Mouse (Mus musculus) midbrain, embryonic 15.5 days (tissue): ENCODE measurements around the gene Gstm4. TPM values are rescaled to one million over a fixed set of nuclear protein-coding genes. Genes with fewer than 3 reads are reported as not detected.
"Not testable (repeated sequence)": the region's sequence is repeated elsewhere in the genome, so short reads cannot be mapped to it uniquely, and the experiment has no call there.

Source experiments
- ATAC-seq: fragments of 200-750 bp; cut with Nextera tagmentation; replicated peaks from 2 replicates; pipeline ENCODE4 v1.8.0; 2017; ENCODE audit warnings: moderate TSS enrichment
- H3K27ac ChIP-seq: fragments of 300-500 bp; sonication (generic); 2 replicates; pipeline ENCODE4 v1.5.1; 2015; ENCODE audit warnings: mild to moderate bottlenecking, inconsistent platforms
- H3K27me3 ChIP-seq: fragments of 300-500 bp; sonication (generic); replicated peaks from 2 replicates; pipeline ENCODE4 v1.6.1; 2015; ENCODE audit warnings: inconsistent platforms
- H3K36me3 ChIP-seq: fragments of 300-500 bp; sonication (generic); replicated peaks from 2 replicates; pipeline ENCODE4 v1.6.1; 2015; ENCODE audit warnings: inconsistent platforms
- H3K4me1 ChIP-seq: fragments of 300-500 bp; sonication (generic); 2 replicates; pipeline ENCODE4 v1.6.1; 2015; ENCODE audit warnings: inconsistent platforms
- H3K4me2 ChIP-seq: fragments of 300-500 bp; sonication (generic); 2 replicates; pipeline ENCODE4 v1.6.1; 2015; ENCODE audit warnings: inconsistent platforms, mild to moderate bottlenecking, moderate library complexity
- H3K4me3 ChIP-seq: fragments of 300-500 bp; sonication (generic); 2 replicates; pipeline ENCODE4 v1.5.1; 2015; ENCODE audit warnings: mild to moderate bottlenecking, inconsistent platforms
- H3K9ac ChIP-seq: fragments of 300-500 bp; sonication (generic); 2 replicates; pipeline ENCODE4 v1.6.1; 2015; ENCODE audit warnings: mild to moderate bottlenecking, inconsistent platforms
- H3K9me3 ChIP-seq: fragments of 300-500 bp; sonication (generic); 2 replicates; pipeline ENCODE4 v1.6.1; 2016; ENCODE audit warnings: inconsistent platforms
- WGBS: fragments of 180-500 bp; shearing (Covaris S2); methylation state at CpG from one replicate; pipeline ENCODE4 v1.1.7; 2015; ENCODE audit warnings: mixed read lengths; 5-methylcytosine and 5-hydroxymethylcytosine counted together
- polyA plus RNA-seq: library from polyadenylated mRNA; unstranded; fragments of >200 nt; fragmentation: Nextera tagmentation; extraction: Ambion mirVana; gene quantifications from 2 replicates; pipeline ENCODE4 v1.2.1, GENCODE M21; 2015

Gene Gstm4
- polyA plus RNA-seq, 1 experiment from 2014 or later: 18.3 TPM

DNA sequence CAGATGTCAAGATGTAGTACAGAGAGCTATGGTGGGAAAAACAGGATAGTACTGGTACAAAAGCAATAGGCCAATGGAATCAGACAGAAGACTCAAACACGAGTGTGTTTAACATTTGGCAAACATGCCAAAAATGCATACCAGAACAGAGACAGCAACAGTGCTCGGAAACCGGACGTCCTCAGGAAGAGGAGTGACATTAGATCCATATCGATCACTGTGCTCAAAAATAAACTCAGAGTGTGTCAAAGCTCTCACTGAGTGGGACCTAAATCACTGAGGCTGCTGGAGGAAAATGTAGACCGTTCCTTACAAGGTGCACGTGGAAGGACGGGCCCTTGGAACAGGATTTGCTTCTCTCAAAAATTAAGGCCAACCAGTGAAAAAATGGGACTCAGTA is 42.7 kb downstream of the Gstm4 start:
- Histone ChIP-seq H3K4me2 (no peak overlapping the region), H3K4me1 (no peaks in the 10 kb centered on the region), H3K9me3 (no peaks in the 10 kb centered on the region), H3K9ac (no peak overlapping the region), H3K27me3 (no peaks in the 10 kb centered on the region), H3K36me3 (no peaks in the 10 kb centered on the region), H3K4me3 (no peak overlapping the region), H3K27ac (no peak overlapping the region)
- ATAC-seq: no peak
- 83% methylated on average over 8 of the region's 8 CpGs for WGBS

DNA sequence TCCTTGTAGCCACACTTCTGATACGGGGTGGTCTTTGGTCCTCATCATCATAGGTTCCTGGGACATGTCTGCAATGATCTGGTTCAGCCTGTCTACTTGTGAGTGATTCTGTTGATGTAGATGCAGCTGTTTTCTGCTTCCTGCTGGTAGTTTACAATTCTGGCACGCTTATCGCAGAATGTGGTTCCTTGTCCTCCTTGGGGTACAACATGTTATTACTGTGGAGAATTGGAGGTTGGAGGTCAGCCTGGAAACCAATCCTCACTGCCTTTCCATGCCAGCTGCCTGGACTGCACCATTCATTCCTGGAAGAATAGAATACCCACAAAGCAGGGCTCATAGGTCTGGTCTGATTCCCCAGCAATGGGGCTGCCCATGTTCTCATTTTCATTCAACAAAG is 45.2 kb downstream of the Gstm4 start:
- Histone ChIP-seq H3K27me3 (no peaks in the 10 kb centered on the region), H3K4me3 (no peak overlapping the region), H3K9ac (no peak overlapping the region), H3K36me3 (no peaks in the 10 kb centered on the region), H3K4me2 (no peak overlapping the region), H3K27ac (no peak overlapping the region), H3K9me3 (no peaks in the 10 kb centered on the region), H3K4me1 (no peaks in the 10 kb centered on the region)
- 90% methylated on average over 3 of the region's 3 CpGs for WGBS
- ATAC-seq: no peak

DNA sequence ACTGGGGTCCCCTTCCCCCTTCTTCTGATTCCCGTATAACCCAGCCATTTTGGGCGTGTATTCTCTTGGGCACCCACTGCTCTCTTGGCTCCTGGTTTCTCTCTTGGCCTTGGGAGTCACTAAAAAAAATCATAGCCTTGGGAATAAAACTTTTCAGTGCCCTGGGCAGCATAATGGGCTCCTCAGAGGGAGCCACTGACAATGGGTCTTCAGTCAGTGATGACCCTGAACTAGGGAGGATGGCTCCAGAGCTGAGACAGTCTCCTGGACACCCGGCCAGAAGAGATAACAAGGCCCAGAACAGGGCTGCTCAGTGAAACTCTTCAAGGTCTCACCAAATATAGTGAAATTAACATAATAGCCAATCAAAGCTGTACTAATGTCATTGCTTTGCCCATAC is 46.1 kb downstream of the Gstm4 start:
- WGBS: 87% methylated on average over 3 of the region's 3 CpGs
- Histone ChIP-seq H3K27me3 (no peaks in the 10 kb centered on the region), H3K4me3 (no peak overlapping the region), H3K9ac (no peak overlapping the region), H3K9me3 (no peaks in the 10 kb centered on the region), H3K36me3 (no peaks in the 10 kb centered on the region), H3K4me1 (no peaks in the 10 kb centered on the region), H3K4me2 (no peak overlapping the region), H3K27ac (no peak overlapping the region)
- ATAC-seq: no peak

DNA sequence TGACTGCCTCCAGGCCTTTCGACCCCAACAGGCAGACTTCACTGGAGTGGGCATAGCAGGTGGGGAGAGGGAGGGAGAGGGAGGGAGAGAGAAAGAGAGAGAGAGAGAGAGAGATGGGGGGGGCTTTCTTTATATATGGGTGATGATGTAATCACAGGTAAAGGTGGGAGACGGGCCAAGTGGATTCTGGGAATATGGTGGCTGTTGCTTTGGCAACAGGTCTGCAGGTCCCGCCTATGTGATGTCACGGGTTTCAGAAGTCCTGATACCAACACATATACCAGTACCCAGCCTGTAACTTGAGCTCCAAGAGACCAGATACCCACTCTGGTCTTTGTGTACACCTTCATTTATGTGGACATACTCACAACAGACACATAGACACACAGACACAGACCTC is 48.1 kb downstream of the Gstm4 start:
- Histone ChIP-seq H3K4me1 (no peaks in the 10 kb centered on the region), H3K27ac (no peak overlapping the region), H3K4me2 (no peak overlapping the region), H3K4me3 (no peak overlapping the region), H3K9me3 (no peaks in the 10 kb centered on the region), H3K27me3 (no peaks in the 10 kb centered on the region), H3K36me3 (no peaks in the 10 kb centered on the region), H3K9ac (no peak overlapping the region)
- 88% methylated on average over 4 of the region's 4 CpGs for WGBS
- no peak for ATAC-seq

DNA sequence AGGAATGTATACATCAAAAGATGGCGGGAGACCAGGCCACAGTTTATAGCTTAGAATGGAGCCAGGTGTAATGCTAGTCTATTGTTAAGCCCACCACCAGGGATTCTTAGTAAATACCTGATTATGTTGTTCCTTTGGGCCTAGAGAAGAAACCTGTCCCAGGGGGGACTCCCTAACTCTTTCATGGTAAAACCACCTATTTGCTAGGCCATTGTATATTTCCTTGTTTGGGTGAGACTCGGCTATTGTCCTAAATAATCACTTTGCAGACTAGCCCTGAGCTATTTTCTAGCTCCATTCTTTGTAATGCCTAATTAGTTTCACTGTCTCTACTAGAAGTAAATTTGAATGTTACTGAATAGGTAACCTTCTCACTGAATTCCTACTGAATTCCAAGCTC is 48.7 kb downstream of the Gstm4 start:
- H3K4me2 ChIP-seq, H3K27ac ChIP-seq, H3K36me3 ChIP-seq, H3K27me3 ChIP-seq, H3K4me1 ChIP-seq, H3K4me3 ChIP-seq, ATAC-seq, H3K9ac ChIP-seq, H3K9me3 ChIP-seq: not testable (repeated sequence)
- 79% methylated on average over 2 of the region's 2 CpGs for WGBS

Other genes with a start within 250 kb of the Gstm4 start
- 0.09 TPM in 1 of 2 replicates, not detected in the other for gene Eps8l3, start 167.7 kb downstream of the Gstm4 start, polyA plus RNA-seq
- gene Gstm5, start 149.1 kb downstream of the Gstm4 start, polyA plus RNA-seq: 214 and 222 TPM in 2 replicates
- gene Gstm7, start 113.1 kb downstream of the Gstm4 start, polyA plus RNA-seq: 63.6 and 73.0 TPM in 2 replicates
- gene Gstm6, start 101.1 kb downstream of the Gstm4 start, polyA plus RNA-seq: 17.5 and 18.9 TPM in 2 replicates
- gene Gstm3, start 75.6 kb downstream of the Gstm4 start, polyA plus RNA-seq: 0.25 TPM in 1 of 2 replicates, not detected in the other
- 11.0 and 11.5 TPM in 2 replicates for gene Gstm2, start 58.4 kb downstream of the Gstm4 start, polyA plus RNA-seq
- gene Gstm1, start 26.9 kb downstream of the Gstm4 start, polyA plus RNA-seq: 74.4 and 97.4 TPM in 2 replicates
- 67.9 and 76.2 TPM in 2 replicates for gene Ampd2, start 41.8 kb upstream of the Gstm4 start, polyA plus RNA-seq
- 0.28 and 0.38 TPM in 2 replicates for gene Gnat2, start 47.9 kb upstream of the Gstm4 start, polyA plus RNA-seq
- gene Gnai3, start 101.3 kb upstream of the Gstm4 start, polyA plus RNA-seq: 111 and 114 TPM in 2 replicates
- 5.2 and 5.7 TPM in 2 replicates for gene Gpr61, start 110.0 kb upstream of the Gstm4 start, polyA plus RNA-seq
- gene Amigo1, start 141.4 kb upstream of the Gstm4 start, polyA plus RNA-seq: 14.4 and 14.7 TPM in 2 replicates
- gene Cyb561d1, start 156.3 kb upstream of the Gstm4 start, polyA plus RNA-seq: 4.1 and 4.6 TPM in 2 replicates
- 26.4 and 26.8 TPM in 2 replicates for gene Atxn7l2, start 166.0 kb upstream of the Gstm4 start, polyA plus RNA-seq
- 0.27 and 0.70 TPM in 2 replicates for gene Sypl2, start 181.8 kb upstream of the Gstm4 start, polyA plus RNA-seq
- gene Psma5, start 212.0 kb upstream of the Gstm4 start, polyA plus RNA-seq: 224 and 234 TPM in 2 replicates
- 22.1 and 22.3 TPM in 2 replicates for gene Sort1, start 239.2 kb upstream of the Gstm4 start, polyA plus RNA-seq